Mouse (Mus musculus) neutrophil, adult 5-6 weeks (primary cell): Measurements from ENCODE around the gene 1700025G04Rik. TPM values are rescaled to one million over a fixed set of nuclear protein-coding genes. Genes with fewer than 3 reads are reported as not detected.

Source experiments
- ATAC-seq: fragments of 151-379, 151-347 bp; 2 replicates; pipeline ENCODE4 v1.8.0; 2017; ENCODE audit warnings: mild to moderate bottlenecking, moderate TSS enrichment; ENCODE audit not compliant: insufficient number of reproducible peaks, poor library complexity, low FRiP score, severe bottlenecking; ENCODE audit errors: extremely low read depth
- total RNA-seq: library from RNA; stranded (forward); fragments of 200-1000 nt; gene quantifications from 2 replicates; pipeline ENCODE4 v1.2.3, GENCODE M21; 2017

The 1700025G04Rik gene
- total RNA-seq, 1 experiment from 2014 or later: 4.4 TPM

GRCm38 (mm10) chr1:152080244-152080643 is 9.7 kb downstream of the 1700025G04Rik start:
- no peak for ATAC-seq

GRCm38 (mm10) chr1:152077171-152077715 is 12.7 kb downstream of the 1700025G04Rik start:
- no peak for ATAC-seq

GRCm38 (mm10) chr1:152076222-152076845 is 13.6 kb downstream of the 1700025G04Rik start:
- ATAC-seq: no peak

- no peak for ATAC-seq
These were observed 14.2 kb downstream of the 1700025G04Rik start for GRCm38 (mm10) chr1:152075725-152076124.

- no peak for ATAC-seq
These were observed 19.5 kb downstream of the 1700025G04Rik start for GRCm38 (mm10) chr1:152070441-152070840.

- no peak for ATAC-seq
These were observed 20.2 kb downstream of the 1700025G04Rik start for GRCm38 (mm10) chr1:152069745-152070144.

- no peak for ATAC-seq
These were observed 22.0 kb downstream of the 1700025G04Rik start for GRCm38 (mm10) chr1:152067919-152068318.

DNA sequence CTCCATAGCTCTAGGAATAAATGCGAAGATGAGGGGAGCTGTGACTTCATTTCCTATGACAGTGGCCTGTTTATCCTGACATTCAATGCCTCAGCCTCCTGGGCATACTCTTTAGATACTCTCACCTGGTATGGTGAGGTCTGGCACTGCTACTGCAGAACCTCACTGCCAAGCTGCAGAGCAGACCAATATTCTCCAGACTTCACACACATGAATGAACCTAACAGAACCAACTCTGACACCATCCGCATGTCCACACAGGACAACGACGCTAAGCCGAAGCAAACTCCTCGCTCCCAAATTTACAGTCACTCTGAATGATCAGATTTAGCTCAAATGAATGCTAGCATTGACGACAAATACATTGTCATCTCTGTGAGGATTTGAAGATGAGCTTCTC is 24.4 kb downstream of the 1700025G04Rik start:
- no peak for ATAC-seq

DNA sequence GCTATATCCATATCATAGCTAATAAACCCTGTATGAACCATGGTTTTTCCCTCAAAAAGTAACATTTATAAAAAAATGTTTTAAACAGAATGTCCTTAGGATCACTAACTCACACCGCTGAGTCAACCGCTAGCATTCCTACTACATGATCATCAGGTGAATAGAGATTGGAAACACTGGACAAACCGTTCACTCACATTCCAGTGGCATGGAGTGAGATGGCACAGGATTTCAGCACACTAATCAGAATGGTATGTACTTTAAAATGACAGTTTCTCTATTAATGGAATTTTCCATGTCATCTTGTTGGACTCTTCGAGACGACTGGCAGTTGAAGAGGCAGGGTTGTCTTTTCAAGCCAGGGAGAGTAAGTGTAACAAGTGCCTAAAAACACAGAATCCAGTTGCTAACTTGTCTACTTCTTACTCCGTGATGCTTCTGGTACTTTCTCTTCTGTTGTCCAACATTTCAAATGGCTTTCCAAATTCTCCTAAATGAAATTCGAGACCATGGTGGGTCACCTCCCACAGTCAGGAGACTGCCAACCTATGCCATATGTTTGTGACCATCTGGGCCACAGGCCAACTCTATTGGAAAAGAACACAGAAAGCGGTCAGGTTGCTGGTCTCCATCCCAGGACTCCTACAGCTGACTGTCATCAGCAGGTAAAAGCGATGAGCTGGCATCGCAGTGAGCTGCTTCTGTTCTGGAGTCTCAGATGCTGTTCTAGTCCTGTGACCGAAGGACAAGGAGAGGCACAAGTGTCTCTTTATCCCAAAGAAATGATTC is 26.4 kb downstream of the 1700025G04Rik start:
- no peak for ATAC-seq

GRCm38 (mm10) chr1:152061745-152062144 is 28.2 kb downstream of the 1700025G04Rik start:
- ATAC-seq: no peak

DNA sequence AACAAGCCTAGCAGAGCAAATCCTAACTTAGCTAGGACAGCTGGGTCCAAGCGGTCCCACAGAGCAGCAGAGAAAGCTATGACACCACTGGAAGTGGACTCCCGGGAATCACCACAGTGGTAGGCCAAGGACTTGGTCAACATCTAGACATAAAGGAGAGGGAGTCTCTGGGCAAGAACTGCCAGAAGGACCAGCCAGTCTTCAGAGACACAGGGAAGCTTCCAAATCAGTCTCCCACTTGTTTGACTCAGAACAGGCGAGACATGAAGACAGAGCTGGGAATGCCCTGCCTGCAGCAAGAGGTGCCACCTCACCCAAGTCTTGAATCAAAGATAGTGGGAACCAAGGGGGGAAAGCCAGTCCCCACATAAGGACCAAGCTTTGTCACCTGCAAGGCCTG is 29.7 kb downstream of the 1700025G04Rik start:
- ATAC-seq: no peak

DNA sequence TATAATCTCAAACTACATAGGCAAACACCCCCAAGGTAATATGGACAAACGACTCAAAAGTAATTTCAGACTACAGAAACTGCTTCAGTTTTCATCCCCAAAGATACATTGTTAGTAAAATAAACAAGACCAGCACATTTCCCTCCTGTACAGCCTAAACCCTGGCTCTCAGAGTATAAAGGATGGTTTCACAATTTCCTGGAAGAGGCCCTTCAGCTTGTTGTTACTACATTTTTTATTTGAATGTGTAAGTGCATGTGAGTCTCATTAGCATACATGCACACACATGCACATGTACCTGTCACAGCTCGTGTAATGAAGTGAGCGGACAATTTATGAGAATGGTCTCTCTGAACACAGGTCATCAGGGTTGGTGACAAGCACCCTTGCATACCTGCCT is 31.1 kb downstream of the 1700025G04Rik start:
- no peak for ATAC-seq

GRCm38 (mm10) chr1:152053112-152053511 is 36.8 kb downstream of the 1700025G04Rik start:
- ATAC-seq: no peak

GRCm38 (mm10) chr1:152051858-152052257 is 38.1 kb downstream of the 1700025G04Rik start:
- no peak for ATAC-seq

DNA sequence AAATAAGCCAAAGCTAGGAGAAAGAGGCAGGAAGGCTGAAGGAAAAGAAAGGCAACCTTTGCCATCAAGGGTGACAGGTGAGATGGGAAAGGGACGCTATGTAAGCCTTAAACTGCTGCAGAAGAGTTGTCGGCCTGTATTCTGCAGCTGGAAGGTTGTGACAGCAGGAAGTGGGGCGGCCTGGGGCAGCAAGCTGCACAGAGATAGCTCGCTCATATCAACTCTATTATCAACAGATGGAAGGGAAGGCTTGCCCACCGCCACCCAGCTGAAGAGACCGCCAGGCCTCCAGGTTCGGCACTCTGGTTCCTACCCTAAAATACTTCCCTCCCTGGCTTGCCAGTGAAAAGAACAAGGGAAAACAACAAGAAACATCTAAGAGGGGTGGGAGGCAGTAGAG is 39.9 kb downstream of the 1700025G04Rik start:
- no peak for ATAC-seq

- no peak for ATAC-seq
These were observed 41.6 kb downstream of the 1700025G04Rik start for GRCm38 (mm10) chr1:152048291-152048690.

- no peak for ATAC-seq
These were observed 42.5 kb downstream of the 1700025G04Rik start for GRCm38 (mm10) chr1:152047416-152047815.

GRCm38 (mm10) chr1:152043453-152043852 is 46.5 kb downstream of the 1700025G04Rik start:
- no peak for ATAC-seq

DNA sequence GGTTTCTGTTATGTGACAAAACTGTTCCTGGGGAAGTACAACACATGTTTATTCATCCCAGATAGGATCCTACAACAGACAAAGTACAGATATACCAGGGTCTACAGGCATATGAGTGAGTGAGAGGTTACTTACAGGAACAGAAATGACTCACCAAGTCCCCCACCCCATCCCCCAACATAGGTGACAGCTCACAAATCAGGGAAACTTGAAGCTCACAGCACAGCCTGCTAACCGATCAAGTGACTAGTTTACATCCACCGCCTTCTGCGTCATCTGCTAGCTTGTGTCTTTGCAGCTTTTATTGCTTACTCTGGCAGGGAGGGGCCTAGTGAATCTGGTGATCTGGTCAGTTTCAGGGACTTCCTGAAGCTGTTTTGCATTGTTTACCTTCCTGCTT is 47.5 kb downstream of the 1700025G04Rik start:
- no peak for ATAC-seq

- ATAC-seq: no peak
These were observed 48.9 kb downstream of the 1700025G04Rik start for GRCm38 (mm10) chr1:152041005-152041404.
